Mouse (Mus musculus) left cerebral cortex, postnatal 14 days (tissue): ENCODE measurements around the gene Ppp1r12c. TPM values are rescaled to one million over a fixed set of nuclear protein-coding genes. Genes with fewer than 3 reads are reported as not detected.

Experiments used
- DNase-seq, 2 experiments: peaks; one replicate each; pipeline ENCODE4 v3.0.0; 2021 to 2022; ENCODE audit warnings: low spot score in 2 of 2, mixed read lengths in 1 of 2
- intact Hi-C: fragments of 180-260 bp; cut with DNase I; formaldehyde crosslinking; loops from one replicate; pipeline ENCODE4 v1.15.1; 2025
- total RNA-seq, 2 experiments: library from RNA; stranded (reverse); gene quantifications; 2 replicates each; pipeline ENCODE4 v1.2.3; 2021

Gene Ppp1r12c
- total RNA-seq, 2 experiments from 2014 or later, result 117 to 128 TPM

DNA sequence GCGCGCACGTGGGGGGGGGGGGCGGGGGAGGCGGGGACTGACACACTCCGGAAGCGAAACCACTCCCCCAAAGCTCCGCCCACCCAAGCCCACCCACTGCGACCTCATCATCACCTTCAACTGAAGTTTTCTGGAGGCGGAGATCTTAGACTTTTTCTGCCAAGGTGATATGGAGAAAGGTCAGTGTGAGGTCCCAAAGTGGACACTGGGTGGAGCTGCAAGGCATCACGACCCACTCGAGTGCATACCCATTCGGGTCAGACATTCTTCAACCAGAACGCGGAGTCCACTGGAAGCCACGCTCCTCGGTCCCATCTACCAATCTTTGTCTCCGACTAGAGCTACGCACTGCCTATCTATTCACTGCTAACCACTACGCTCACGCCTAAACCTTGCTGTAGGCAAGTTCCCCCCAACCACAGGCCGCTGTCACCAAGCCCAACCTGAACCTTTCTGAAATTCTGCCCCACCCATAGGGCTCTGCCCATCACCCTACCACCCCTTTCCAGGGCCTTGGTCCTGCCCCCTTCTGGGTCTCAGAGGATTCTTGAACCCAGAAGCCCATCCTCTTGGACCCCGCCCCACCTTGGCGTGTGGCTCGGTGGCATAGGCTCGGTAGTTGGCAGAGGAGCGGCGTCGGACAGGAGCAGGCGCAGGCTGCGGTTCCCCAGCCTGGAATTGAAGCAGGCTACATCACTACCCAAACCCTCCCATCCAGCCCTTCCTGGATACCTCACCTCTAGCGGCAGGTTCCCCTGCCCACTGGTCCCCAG lies 19.9 kb upstream of the Ppp1r12c start:
- intact Hi-C loops, result no loop called here
- no peak for DNase-seq

DNA sequence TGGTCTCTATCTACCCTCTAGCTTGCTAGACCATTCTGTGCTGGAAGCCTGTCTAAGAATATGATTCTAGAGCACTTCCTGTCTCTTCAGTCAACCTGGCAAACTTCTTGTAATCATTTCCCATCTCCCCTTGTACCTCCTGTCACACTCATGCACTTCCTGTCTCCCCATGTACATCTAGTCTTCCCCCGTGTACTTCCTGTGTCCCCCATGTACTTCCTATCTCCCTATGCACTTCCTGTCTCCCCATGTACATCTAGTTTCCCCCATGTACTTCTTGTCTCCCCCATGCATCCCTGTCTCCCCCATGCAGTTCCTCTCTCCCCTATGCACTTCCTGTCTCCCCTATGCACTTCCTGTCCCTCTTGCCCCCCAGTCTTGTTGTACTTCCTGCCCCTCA lies 17.0 kb upstream of the Ppp1r12c start:
- intact Hi-C loops, result no loop called here
- no peak for DNase-seq

DNA sequence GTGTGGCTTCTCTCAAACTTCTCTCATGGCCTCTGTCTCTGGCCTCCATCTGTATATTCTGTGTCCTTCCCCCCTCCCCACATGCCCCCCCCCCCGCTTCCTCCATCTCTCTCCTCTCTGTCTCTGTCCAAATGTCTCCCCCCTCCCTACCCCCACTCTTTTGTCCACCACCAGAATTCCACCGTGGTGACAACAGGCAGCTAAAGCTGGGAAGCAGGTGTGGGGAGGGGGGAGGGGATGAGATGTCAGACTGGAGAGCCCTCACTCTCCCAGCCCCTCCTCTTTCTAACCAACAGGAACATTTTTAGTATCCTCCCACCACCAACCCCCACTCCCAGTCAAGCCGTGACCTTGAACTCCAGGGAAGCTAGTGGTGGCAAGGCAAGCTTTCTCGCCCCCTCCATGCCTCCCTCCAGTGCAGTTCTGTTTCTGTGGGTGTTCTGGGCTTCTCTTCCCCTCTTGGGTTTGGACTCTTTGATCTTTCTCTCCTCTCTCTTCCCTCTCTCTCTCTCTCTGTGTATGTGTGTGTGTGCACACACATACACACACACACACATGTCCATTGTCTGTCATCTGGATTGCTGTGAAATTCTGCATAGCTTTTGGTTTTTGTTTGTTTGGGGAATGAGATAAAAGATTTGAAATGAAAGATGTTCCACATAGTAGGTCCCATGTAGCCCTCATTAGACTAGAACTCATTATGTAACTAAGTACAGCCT lies 15.0 kb upstream of the Ppp1r12c start, which contains the start of gene Tnnt1:
Gene Tnnt1, minus strand, starts transcription at position 51 of the 719 bp plus-strand sequence.
- intact Hi-C loops, result no loop called here

DNA sequence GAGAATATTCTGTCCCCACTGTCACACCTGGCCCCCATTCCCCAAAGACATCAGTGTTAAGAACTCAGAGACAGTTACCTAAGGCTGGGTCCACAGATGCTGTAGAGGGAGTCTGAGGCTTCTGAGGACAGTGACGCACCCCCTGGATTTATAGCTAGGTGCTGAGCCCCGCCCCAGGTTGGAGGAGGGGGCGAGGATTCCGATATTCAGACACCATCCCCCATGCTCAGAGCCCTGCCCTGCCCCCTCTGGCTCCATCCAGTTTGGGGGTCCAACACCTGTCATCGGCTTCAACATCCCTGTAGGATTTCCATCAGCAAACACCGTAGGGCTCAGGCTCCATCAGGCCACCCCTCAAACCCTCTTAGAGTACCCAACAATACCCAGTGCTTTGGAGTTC lies 14.4 kb upstream of the Ppp1r12c start:
- intact Hi-C loops, result no loop called here
- no peak for DNase-seq

More for the DNA sequence above, 15.0 kb upstream of the Ppp1r12c start, which contains the start of gene Tnnt1:
- DNase-seq, result no peak

DNA sequence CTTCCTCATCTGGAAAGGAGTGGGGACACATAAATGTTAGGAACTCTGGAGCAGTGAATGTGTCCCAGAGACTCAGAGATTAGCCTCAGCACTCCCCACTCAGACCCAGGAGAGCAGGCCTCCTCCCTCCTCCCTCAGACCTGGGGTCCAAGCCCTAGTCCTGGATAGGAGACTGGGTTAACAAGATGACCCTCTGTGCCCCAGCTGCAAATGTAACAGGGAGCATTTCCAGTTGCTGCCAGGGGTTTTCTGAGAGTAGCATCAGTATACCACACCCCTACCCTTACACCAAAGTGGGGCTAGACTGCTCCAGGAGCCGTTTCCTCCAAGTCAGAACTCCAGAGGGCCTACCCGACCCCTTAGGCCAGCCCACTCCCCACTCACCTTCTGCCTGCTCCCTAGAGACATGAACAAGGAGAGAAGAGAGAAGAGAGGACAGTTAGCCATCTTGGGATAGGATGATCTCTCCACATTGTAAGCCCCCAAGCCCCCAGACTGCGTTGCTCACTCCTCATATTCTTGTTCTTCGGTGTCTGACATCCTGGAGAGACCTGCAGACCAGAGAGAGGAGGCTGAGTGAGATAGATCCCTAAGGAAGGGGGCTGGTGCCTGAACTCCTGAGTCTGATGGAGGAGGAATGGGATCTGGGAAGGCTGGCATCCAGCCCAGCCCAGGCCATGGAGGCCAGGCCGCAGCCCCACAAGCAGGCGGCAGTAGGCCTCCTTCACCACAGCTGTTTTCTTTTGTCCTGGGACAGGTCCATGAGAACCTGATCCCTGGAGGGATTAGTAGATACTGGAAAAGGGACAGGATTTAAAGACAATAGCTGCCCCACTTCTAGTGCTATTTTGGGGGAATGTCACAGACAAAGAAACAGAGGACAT lies 12.6 kb upstream of the Ppp1r12c start:
- no peak for DNase-seq
- intact Hi-C loops, result no loop called here

DNA sequence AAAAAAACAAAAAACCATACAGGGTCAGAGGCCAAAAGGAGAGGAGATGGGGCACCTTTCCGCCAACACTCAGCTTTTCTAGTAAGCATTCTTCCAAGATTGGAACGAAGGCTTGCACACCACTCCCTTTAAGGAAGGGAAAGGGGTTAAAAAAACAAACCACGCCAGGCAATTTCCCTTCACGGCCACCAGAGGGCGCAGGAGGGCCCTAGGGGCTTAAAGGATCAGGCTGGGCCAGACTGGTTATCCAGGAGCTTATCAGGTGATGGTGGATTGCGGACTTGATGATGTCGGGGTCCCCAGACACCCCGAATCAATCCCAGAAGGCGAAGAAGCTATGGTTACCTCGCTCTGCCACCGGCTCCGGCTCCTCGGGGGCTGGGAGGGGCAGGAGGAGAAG lies 11.8 kb upstream of the Ppp1r12c start:
- intact Hi-C loops, result no loop called here
- DNase-seq, result no peak

DNA sequence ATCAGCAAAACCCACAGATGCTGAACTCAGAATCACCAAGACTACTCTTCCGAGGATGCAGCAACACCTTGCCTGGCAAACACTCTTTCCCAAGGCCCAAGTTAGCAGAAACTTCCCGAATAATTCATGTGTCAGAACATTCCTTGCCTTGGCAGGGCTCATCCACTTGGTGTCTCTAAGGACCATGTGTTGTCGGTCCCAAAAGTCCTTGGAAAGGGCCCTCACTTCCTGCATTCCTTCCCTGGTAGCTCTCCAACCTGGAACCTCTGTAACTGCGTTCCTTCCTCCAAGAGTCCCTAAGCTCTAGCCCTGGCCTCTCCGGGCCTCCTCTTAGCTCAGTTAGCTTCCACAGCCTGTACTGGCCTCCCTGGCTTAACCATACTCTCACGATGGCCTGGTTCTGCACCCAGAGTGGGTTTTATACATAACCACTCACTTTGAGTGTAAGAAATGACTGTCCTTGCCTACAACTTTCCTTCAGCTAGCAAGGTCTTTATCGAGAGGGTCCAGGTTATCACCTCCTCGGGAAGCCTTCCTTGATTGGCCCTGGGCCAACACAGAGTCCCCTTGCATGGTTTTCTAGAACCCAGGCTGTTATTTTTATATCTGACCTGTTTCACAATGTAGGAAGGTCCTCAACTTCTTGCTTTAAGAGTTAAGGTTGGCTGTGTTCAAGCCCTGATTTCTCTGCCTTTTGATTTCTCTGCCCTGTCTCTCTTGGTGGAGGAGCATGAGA lies 10.2 kb upstream of the Ppp1r12c start:
- intact Hi-C loops, result no loop called here

DNA sequence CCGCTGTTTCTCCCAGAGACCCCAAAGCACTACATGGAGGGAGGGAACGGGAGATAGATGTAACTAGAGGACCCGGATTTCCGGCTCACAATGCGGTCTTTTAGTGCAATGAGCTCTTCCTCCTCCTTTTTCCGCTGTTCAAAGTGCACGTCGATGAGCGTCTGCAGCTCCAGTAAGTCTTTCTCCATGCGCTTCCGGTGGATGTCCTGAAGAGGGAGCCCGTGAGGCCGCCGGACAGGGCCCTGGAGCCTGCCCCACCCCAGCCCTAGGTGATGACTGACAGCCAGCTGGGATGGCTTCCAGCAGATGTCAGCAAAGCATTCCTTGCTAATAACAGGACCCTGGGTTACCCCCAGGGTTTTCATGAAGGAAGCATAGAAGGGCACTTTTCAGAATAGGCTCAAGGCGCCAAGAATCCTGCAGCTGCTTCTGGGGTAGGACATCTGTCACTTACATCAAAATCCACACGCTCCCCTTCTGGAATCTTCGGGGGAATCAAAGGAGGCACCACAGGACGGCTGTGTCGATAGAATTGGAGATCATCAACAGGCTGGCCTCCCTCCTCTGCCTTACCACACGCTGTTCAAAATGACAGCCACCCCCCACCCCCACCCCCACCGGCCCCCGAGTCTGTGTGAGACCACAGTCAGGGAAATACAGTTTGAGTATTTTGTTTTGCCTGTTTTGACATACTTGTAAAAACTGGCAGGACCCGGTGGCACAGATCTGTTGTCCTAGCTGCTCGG lies 8.6 kb upstream of the Ppp1r12c start:
- DNase-seq, result peak; percentile 58 to 63
- intact Hi-C loops, result no loop called here

More for the DNA sequence above, 10.2 kb upstream of the Ppp1r12c start:
- no peak for DNase-seq

DNA sequence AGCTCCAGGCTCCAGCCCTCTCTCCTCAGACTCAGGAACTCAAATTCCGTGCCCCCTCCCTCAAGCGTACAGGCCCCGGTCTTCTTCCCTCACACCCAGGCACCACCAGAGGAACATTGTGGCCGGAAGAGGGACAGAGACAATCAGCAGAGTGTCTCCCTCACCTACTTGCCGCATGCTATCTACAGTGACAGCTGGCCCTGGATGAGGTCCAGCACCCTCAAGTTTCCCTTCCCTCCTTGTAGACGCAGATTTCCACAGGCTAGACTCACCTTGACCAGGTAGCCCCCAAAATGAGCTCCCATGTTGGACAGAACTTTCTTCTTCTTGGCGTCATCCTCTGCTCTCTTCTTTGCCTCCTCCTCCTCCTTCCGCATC lies 7.2 kb upstream of the Ppp1r12c start:
- DNase-seq, result no peak
- intact Hi-C loops, result no loop called here

DNA sequence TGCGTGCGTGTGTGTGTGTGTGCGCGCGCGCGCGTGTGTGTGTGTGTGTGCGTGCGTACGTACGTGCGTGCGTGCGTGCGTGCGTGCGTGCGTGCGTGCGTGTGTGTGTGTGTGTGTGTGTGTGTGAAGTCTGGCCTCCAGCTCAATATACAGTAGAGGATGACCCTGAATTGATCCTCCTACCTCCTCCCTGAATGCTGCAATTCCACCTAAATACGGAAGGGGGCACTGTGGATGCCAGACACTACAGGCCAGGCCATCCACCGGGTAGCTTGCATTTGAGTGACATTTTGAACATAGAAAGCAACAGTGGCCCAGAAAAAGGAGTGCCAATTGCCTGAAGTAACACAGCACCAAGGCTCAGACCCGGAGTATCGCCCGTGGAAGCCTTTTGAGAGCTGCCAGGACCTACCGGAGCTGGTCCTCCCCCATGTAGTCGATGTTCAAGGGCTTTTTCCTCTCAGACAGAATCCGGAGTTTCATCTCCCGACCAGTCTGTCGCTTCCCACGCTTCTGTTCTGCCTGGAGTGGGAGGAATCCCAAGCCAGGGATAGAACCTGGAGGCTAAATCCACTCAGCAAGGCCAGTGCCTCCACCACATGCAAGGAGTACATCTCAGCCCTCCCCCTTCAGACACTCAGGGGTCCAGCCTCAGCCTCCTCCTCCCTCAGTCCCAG lies 6.7 kb upstream of the Ppp1r12c start:
- intact Hi-C loops, result no loop called here
- DNase-seq, result peak in 1 of 2 experiments; percentile 47

DNA sequence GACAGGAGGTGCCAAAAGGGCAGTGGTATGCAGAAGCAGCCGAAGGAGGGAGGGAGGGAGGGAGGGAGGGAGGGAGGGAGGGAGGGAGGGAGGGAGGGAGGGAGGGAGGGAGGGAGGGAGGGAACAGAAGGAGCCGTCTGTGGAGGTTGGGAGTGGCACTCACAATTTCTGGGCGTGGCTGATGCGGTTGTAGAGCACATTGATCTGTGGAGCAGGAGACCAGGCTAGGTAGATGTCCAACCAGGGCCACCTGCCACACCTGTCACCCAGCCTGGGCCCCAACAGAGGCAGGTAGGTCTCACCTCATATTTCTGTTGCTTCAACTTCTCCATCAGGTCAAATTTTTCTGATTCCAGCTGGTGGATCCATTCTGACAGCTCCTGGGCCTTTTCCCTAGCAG lies 5.7 kb upstream of the Ppp1r12c start:
- no peak for DNase-seq
- intact Hi-C loops, result no loop called here

DNA sequence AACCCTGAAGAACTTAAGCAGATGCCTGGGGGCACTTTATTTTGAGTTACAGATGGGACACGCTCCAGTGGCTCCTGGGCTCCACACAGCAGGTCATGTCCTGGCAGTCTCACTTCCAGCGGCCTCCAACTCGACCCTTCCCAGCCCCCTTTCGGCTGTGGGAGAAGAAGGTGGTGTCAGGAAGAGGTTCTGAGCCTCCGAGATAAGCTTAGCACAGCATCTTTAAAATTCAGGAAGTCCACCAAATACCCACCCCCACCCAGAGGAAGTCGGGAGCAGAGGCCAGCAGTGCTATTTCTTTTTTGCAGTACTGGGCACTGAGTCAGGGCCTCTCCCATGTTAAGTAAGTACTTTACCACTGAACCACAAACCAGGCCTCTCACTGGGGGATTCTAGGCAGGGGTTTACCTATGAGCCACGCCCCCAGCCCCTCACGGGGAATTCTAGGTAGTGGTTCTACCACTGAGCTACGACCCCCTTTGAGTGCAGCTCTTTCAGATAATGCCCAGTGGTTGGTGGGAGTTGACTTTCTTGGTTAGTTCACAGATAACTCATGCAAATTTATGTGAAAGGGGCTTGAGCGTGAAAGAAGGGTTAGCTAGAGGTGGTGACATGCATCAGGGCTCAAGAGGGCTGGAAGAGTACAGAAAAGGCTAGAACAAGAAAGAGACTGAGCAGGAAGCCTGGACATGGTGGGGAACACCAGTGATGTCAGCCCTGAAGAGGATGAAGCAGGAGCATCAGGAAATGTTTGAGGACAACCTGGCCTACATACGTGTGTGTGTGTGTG lies 3.4 kb upstream of the Ppp1r12c start:
- no peak for DNase-seq
- intact Hi-C loops, result no loop called here

DNA sequence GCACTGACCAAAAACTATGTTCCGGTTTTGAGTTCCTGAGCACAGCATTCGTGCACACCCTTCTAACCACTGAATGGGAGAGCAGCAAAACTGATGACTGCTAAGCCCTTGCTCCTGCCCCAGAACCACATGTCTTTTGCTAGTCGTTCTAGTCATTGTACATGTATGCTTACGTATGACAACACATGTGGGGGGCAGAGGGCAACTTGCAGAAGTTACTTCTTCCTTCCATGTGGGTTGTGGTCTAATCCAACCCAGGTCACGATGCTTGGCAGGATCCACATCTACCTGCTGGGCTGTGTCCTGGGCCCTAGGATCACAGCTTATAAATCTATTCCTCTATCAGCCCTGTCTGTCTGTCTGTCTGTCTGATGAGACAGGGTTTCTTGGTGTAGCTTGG lies 2.4 kb upstream of the Ppp1r12c start:
- DNase-seq, result no peak
- intact Hi-C loops, result no loop called here

DNA sequence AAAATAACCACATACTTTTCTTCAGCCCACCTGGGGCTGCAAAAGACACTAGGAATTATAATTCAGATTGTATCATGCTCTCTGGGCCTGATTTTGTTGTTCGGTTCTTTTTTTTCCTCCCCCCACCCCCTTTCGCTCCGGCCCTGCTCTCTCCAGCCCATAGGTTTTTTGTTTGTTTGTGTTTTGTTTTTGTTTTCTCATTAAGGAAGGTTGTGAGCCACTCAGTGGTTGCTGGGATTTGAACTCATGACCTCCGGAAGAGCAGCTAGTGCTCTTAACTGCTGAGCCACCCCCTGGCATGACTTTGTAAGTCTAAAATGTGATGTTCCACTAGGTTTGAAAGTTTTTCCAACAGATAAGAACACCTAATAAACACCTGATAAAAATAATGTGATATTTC lies 1.6 kb upstream of the Ppp1r12c start:
- intact Hi-C loops, result no loop called here
- DNase-seq, result no peak

DNA sequence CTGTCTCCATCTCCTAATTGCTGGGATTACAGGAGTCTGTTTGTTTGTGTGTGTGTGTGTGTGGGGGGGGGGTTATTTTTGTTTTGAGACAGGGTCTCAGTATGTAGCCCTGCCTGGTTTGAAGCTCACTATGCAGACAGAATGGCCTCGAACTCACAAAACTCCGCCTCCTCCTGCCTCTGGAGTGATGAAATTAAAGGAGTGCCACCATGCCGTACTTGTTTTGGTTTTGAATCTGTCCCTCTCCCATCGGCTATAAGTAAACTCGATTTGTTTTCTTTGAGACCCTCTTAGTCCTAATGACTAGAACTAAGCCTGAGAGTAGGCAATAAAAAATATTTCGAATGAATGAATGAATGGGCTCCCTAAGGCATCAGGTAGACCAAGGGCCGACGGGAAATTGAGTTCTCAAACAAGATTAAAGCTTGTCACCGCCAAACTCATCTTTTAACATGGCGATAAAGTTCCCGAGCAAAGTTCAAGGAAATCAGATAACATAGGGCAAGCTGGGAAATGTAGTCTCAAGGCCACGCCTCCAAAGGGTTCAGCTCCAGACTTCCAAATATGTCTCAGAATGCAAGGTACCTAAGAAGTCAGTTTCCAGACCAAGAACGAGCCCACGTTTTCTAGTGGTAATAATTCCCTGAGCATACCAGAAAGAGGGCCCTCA lies 1.1 kb upstream of the Ppp1r12c start:
- intact Hi-C loops, result no loop called here
- DNase-seq, result peak; percentile 70

DNA sequence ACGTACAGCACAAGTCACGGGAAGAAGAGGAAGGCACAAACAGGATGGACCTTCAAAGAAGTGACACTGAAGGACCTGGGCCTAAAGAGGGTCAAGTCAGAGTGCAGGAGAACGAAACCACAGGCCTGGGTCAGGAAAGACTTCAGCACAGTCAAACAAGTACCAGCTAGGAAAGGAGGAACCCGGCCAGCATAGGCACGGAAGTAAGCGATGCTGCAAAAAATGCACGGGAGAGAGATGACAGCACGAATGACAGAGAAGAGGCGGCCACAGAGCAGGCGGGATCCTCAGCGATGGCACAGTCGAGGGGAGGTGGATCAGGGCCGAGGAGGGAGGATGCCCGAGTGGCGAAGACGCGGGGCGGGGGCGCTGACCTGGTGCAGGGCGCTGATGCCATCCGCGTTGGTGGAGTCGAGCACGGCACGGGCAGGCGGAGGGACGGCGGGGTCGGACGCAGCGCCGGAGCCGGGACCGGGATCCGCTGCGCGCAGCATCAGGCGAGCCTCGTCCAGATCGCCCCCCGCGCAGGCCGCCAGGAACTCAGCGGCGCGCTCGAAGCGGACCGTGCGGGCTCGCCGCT lies 498 bp downstream of the Ppp1r12c start:
- peak; percentile 37 to 51 for DNase-seq
- intact Hi-C loops, result no loop called here

DNA sequence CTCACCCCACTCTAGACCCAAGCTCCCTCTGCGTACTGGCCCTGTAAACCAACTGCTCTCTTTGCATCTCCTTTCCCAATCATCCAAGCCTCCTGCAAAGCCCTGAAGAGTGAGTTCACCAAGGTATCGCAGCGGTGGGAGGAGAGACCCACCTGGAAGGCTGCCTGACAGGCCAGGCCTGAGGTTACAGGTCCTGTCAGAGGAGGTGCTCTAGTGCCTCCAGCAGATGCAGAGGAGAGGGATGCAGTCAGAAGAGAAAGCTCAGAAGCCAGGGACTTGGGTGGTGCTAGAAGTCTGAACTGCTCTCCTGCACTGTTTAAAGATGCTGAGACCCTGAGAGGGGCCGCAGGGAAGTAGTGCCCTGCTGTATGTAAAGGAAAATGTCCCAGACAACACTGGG lies 2.4 kb downstream of the Ppp1r12c start:
- DNase-seq, result no peak
- intact Hi-C loops, result no loop called here
